Mouse (Mus musculus): ENCODE measurements around the gene Grik2.

GRCm38 (mm10) chr10:49786630-49787029 lies 1.9 kb downstream of the Grik2 start:
- no peak for TF ChIP-seq ZC3H11A (IDR thresholded peaks at IDR 0.05; ENCODE audit: low read depth, low read length)
- TF ChIP-seq TBP (IDR thresholded peaks at IDR 0.05; ENCODE audit: low read depth, low read length) = no peak
- TF ChIP-seq HCFC1 (IDR thresholded peaks at IDR 0.05; ENCODE audit: low read depth, low read length) = no peak
- TF ChIP-seq USF1 (IDR thresholded peaks at IDR 0.05; ENCODE audit: low read depth, low read length) = no peak
- no peak for TF ChIP-seq CTCF (IDR thresholded peaks at IDR 0.05 in 2 of 3, conservative IDR thresholded peaks at IDR 0.05 in 1 of 3; ENCODE audit: control insufficient read depth in 1 of 3, insufficient read depth in 1 of 3, low read depth in 2 of 3, low read length in 3 of 3, poor library complexity in 1 of 3, severe bottlenecking in 1 of 3)
- no peak for TF ChIP-seq EP300 (IDR thresholded peaks at IDR 0.05; ENCODE audit: low read depth in 1 of 2, low read length in 2 of 2)
- TF ChIP-seq UBTF (IDR thresholded peaks at IDR 0.05; ENCODE audit: borderline replicate concordance, insufficient read depth, low read depth, low read length) = no peak
- TF ChIP-seq POLR2A (IDR thresholded peaks at IDR 0.05; ENCODE audit: control insufficient read depth in 1 of 2, insufficient read depth in 1 of 2, low read depth in 1 of 2, low read length in 2 of 2, poor library complexity in 1 of 2) = no peak
- no peak for TF ChIP-seq TCF12 (IDR thresholded peaks at IDR 0.05; ENCODE audit: low read depth, low read length)
- no peak for TF ChIP-seq RAD21 (IDR thresholded peaks at IDR 0.05; ENCODE audit: low read depth, low read length)
- TF ChIP-seq ZMIZ1 (IDR thresholded peaks at IDR 0.05; ENCODE audit: low read depth, low read length) = no peak
- no peak for TF ChIP-seq NELFE (IDR thresholded peaks at IDR 0.05; ENCODE audit: low read depth, low read length)

Measured in MEL (cell line).